Mouse (Mus musculus) cortical plate, adult 2 months (tissue): ENCODE data around the gene Slc15a3.

Experiments
- CTCF ChIP-seq: fragments of 200-500 bp; IDR thresholded peaks from 2 replicates; pipeline ENCODE4 v1.5.1; 2011; ENCODE audit warnings: mild to moderate bottlenecking, control low read depth, low read length; ENCODE audit not compliant: insufficient read depth; ENCODE audit errors: extremely low read depth
- POLR2A ChIP-seq: fragments of 200-500 bp; IDR thresholded peaks from 2 replicates; pipeline ENCODE4 v1.6.1; 2011; ENCODE audit warnings: mild to moderate bottlenecking, low read length, control low read depth; ENCODE audit not compliant: insufficient read depth; ENCODE audit errors: extremely low read depth

DNA sequence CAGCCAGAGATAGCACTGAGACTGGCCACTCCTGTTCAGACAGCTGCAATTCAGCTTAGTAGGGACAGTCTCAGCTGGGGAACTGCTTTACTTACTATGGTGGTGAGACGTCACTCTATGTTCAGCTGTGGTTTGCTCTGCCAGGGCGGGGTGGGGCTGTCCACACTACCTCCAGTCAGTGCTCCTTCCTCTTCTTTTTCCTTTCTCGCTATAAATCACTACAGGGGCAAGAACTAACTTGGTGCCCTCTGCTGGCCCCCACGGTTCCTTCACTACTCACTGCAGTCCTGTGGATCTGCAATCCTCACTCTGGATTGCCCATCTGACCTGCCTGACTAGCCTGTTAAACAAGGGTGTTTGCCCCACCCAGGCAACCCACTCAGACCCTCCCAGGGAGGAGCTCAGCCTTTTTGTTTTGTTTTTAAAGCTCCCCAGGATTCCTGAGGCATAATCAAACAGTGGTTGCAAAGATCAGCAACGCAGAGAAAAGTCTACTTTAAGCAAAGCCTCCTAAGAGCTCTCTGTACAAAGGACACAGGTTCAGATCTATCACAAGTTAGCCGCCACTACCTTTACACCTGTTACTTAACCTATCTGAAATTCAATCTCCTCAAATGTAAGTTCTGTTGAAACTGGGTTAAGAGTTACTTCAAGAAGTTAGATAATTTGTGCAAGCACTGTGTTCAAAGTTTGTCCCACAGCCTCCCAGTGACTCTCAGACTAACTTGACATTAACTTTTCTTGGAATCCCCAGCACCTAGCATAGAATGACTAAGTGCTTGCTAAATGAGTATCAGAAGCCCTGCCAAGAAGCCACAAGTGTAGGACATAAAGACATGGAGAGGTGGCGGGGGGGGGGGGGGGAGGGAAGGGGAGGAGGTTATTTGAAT is 40.8 kb downstream of the Slc15a3 start:
- TF ChIP-seq CTCF (peak; percentile 30), POLR2A (no peak)
